Mouse (Mus musculus): ENCODE data around the gene Olfr652. TPM values are rescaled to one million over a fixed set of nuclear protein-coding genes. Genes with fewer than 3 reads are reported as not detected.

Olfr652 gene
- polyA plus RNA-seq, 1 experiment from 2014 or later: 0.04 TPM

Other genes starting within 250 kb of the Olfr652 start
- gene Trim12a, start 245.4 kb upstream of the Olfr652 start, polyA plus RNA-seq (2015; fragmentation: Nextera tagmentation; extraction: Ambion mirVana): 7.1 and 7.2 TPM in 2 replicates
- not detected in 2 replicates for gene Trim34b, start 231.4 kb upstream of the Olfr652 start, polyA plus RNA-seq (2015; fragmentation: Nextera tagmentation; extraction: Ambion mirVana)
- 2.7 and 3.1 TPM in 2 replicates for gene Trim12c, start 207.5 kb upstream of the Olfr652 start, polyA plus RNA-seq (2015; fragmentation: Nextera tagmentation; extraction: Ambion mirVana)
- not detected in 2 replicates for gene Trim30b, start 191.0 kb upstream of the Olfr652 start, polyA plus RNA-seq (2015; fragmentation: Nextera tagmentation; extraction: Ambion mirVana)
- 0.20 TPM in 1 of 2 replicates, not detected in the other for gene Trim30c, start 160.1 kb upstream of the Olfr652 start, polyA plus RNA-seq (2015; fragmentation: Nextera tagmentation; extraction: Ambion mirVana)
- 0.85 and 1.1 TPM in 2 replicates for gene Trim30a, start 95.7 kb upstream of the Olfr652 start, polyA plus RNA-seq (2015; fragmentation: Nextera tagmentation; extraction: Ambion mirVana)
- gene Trim30d, start 53.1 kb upstream of the Olfr652 start, polyA plus RNA-seq (2015; fragmentation: Nextera tagmentation; extraction: Ambion mirVana): 0.31 and 0.77 TPM in 2 replicates
- gene Olfr651, start 10.8 kb upstream of the Olfr652 start, polyA plus RNA-seq (2015; fragmentation: Nextera tagmentation; extraction: Ambion mirVana): not detected in 2 replicates
- 0.06 and 0.33 TPM in 2 replicates for gene Olfr653, start 16.4 kb downstream of the Olfr652 start, polyA plus RNA-seq (2015; fragmentation: Nextera tagmentation; extraction: Ambion mirVana)
- not detected in 2 replicates for gene Olfr654, start 26.1 kb downstream of the Olfr652 start, polyA plus RNA-seq (2015; fragmentation: Nextera tagmentation; extraction: Ambion mirVana)
- 0.22 TPM in 1 of 2 replicates, not detected in the other for gene Olfr655, start 40.9 kb downstream of the Olfr652 start, polyA plus RNA-seq (2015; fragmentation: Nextera tagmentation; extraction: Ambion mirVana)
- not detected in 2 replicates for gene Olfr656, start 53.1 kb downstream of the Olfr652 start, polyA plus RNA-seq (2015; fragmentation: Nextera tagmentation; extraction: Ambion mirVana)
- gene Olfr657, start 63.9 kb downstream of the Olfr652 start, polyA plus RNA-seq (2015; fragmentation: Nextera tagmentation; extraction: Ambion mirVana): not detected in 2 replicates
- gene Olfr658, start 86.4 kb downstream of the Olfr652 start, polyA plus RNA-seq (2015; fragmentation: Nextera tagmentation; extraction: Ambion mirVana): 0.08 TPM in 1 of 2 replicates, not detected in the other
- not detected in 2 replicates for gene Olfr659, start 105.9 kb downstream of the Olfr652 start, polyA plus RNA-seq (2015; fragmentation: Nextera tagmentation; extraction: Ambion mirVana)
- gene Olfr661, start 125.6 kb downstream of the Olfr652 start, polyA plus RNA-seq (2015; fragmentation: Nextera tagmentation; extraction: Ambion mirVana): not detected in 2 replicates
- gene Usp17le, start 216.6 kb downstream of the Olfr652 start, polyA plus RNA-seq (2015; fragmentation: Nextera tagmentation; extraction: Ambion mirVana): not detected in 2 replicates